Mouse (Mus musculus) right cerebral cortex, postnatal 14 days (tissue): ENCODE results near the gene Synpr.

Experiments
- DNase-seq: peaks from one replicate; pipeline ENCODE4 v3.0.0; 2022

Gene Synpr

DNA sequence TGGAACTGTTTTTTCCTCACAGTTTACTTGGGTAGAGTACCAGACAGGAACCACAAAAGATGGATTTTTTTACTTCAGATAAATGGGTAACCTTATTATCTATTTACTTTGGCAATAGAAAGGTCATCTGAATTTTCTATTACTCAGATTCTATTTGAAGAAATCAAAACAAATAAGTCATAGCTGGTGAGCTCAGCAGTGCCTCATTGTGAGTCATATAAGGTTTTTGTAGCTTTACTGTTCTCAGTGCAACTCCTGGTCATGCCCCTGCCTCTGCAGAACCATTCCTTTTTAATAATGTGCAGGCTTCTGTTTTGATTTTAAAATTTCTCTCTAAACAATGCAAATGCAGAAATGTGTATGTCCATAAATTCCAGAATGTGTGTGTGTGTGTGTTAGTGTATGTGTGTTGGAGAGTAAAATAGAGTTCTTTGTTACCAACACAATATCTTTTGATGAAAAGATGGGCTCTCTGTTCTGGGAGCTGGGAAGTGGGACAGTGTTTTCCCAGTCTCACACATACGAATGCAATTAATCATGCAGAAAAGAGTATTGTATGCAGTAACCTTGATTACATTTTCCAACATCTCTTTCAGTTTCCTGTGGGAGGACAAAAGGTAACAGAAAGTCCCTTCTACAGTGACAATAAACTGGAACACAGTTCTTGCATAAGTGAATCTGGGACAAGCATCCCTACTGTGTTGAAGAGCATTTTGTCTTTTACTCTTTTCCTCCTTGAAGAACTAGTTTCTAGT lies 269.2 kb downstream of the Synpr start:
- no peak for DNase-seq

- no peak for DNase-seq
These were observed 270.1 kb downstream of the Synpr start for GRCm38 (mm10) chr14:13554631-13555030.

GRCm38 (mm10) chr14:13558117-13558516 lies 273.5 kb downstream of the Synpr start:
- no peak for DNase-seq

GRCm38 (mm10) chr14:13567250-13567649 lies 282.7 kb downstream of the Synpr start:
- DNase-seq = no peak

GRCm38 (mm10) chr14:13567996-13568395 lies 283.4 kb downstream of the Synpr start:
- no peak for DNase-seq

- DNase-seq = no peak
These were observed 287.4 kb downstream of the Synpr start for GRCm38 (mm10) chr14:13571941-13572340.

- no peak for DNase-seq
These were observed 287.9 kb downstream of the Synpr start for GRCm38 (mm10) chr14:13572530-13572929.

GRCm38 (mm10) chr14:13578101-13578500 lies 293.5 kb downstream of the Synpr start:
- no peak for DNase-seq

DNA sequence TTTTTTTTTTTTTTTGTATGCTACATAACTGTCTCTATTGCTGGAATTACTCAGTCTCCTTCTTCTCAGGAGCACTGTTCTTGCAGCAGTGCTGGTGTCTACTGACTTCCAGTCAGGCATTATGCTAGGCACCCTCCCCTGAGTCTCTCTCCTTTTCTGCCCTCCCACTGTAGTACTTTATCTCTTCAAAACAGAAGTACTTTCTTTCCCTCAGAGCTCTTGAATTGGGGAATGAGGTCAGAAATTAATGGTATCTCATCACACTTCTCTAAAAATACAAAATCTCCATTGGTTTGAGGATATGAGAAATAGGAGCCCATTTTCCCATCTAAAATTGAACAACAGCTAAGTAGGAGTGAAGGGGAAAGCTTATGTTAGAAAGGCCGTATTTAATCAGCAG lies 294.2 kb downstream of the Synpr start:
- no peak for DNase-seq

DNA sequence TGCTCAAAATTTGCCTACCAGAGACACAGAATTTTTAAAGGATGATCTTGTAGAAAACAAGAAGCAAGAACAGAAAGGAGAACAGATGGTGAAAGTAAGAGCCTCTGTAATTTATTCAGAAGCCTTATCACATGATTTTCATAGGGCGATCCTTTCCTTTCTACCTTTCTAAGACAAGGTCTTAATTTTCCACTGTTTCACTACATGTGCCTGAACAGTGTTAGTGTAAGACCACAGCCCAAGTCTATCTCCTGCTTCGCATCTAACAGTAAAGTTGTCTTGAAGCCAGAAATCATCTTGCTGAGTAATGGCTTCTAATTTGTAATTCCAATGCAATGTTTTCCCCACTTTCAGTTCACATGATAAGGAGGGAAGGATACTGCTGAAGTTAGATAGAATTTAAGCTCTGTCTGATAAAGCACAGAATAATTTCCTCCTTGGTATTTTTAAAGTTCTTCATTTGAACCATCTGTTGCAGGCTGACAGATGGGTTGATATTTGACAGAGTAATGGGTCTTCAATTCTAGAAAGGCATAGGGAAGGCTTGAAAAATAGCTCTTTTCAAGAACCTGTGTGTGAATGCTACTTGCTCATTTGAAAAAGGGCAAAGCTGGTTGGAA lies 308.9 kb downstream of the Synpr start:
- no peak for DNase-seq

DNA sequence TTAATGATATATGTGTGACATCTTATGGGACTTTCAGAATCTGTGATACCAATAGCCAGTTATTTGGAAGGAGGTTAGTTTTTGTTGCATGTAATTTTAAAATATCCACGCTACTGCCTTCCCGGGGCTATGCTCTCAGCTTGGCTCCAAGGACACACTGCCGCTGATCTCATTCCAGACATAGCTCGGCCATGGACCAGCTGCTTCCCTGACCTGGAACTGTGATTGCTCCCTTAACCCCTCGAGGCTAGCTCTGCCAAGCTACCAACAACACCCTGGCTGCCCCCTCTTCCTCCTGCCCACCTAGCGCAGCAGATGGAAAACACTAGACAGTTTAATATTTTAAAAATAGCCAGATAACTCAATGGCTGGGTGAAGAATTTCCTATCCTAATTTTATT lies 311.7 kb downstream of the Synpr start:
- no peak for DNase-seq

DNA sequence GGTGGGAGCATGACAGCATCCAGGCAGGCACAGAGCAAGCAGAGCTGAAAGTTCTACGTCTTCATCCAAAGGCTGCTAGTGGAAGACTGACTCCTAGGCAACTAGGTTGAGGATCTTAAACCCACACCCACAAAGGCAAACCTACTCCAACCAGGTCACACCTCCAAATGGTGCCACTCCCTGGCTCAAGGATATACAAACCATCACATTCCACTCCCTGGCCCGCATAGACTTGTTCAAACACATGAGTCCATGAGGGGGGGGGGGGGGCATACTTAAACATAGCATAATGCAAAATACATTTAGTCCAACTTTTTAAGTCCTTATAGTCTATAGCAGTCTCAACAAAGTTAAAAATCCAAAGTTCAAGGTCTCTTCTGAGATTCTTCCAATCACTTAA lies 312.6 kb downstream of the Synpr start:
- no peak for DNase-seq

DNA sequence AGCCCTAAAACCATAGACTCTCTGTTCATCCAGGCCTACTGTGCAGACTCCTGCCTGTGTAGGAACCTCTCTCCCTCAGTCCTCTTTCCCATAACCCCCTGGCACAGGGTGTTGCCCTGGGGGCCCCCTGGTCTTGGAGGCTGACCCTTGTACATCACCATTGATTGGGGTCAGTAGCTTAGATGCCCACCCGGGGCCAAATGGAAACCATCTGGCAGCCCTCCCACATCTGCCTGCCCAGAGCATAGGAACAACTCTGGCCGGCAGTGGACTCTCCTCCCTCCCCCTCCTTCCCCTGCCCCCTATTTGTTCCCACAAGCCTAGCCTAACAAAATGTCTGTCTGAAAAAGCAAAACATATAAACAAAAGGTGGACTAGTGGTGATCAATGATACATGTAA lies 336.0 kb downstream of the Synpr start:
- DNase-seq = no peak

- no peak for DNase-seq
These were observed 365.3 kb downstream of the Synpr start for GRCm38 (mm10) chr14:13649865-13650264.

GRCm38 (mm10) chr14:13651039-13651438 lies 366.5 kb downstream of the Synpr start:
- DNase-seq = no peak

DNA sequence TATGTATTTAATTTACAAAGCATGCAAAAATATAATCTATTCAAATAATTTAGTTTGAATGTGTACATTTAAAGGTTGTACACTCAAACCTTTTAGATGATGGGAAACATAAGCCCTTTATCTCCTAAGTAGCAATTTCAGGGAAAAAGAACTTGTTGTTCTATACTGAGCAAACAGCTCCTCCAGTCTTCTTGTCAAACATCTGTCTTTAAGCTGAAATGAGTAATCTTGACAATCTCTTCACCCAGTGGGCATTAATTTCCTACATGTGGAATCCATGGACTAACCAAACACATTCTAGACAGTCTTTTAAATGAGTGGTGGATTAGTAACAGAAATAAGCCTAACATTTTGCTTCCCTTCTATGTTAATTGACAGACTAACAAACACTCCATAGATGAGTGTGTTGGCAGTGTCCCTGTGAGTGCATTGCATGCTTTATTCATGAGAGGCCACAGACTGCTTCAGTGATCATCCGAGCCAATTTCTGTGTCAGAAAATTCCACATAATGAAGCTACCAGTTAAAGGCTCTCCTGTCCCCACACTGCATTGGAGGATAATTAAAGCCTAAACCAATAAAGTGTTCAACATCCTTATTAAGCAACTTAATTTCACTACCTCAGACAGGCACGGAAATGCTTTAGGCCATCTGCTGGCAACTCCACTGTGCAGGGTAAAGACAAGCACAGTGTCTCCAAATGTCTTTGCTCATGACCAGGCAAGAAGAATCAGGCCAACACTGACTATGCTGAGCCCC lies 367.1 kb downstream of the Synpr start:
- no peak for DNase-seq
